Mouse (Mus musculus) stomach, embryonic 16.5 days (tissue): Measurements from ENCODE around the gene Six2. TPM values are rescaled to one million over a fixed set of nuclear protein-coding genes. Genes with fewer than 3 reads are reported as not detected.
"Not testable (repeated sequence)": the region's sequence is repeated elsewhere in the genome, so short reads cannot be mapped to it uniquely, and the experiment has no call there.

Experiments
- ATAC-seq: fragments of 200-750 bp; cut with Nextera tagmentation; 2 replicates; pipeline ENCODE4 v1.8.0; 2017; ENCODE audit warnings: moderate number of reproducible peaks, moderate TSS enrichment; ENCODE audit not compliant: insufficient read depth, low FRiP score
- H3K27ac ChIP-seq: fragments of 300-500 bp; sonication (generic); 2 replicates; pipeline ENCODE4 v1.5.1; 2014; ENCODE audit warnings: low read length
- H3K27me3 ChIP-seq: fragments of 300-500 bp; sonication (generic); 2 replicates; pipeline ENCODE4 v1.6.1; 2014; ENCODE audit warnings: low read length, control low read depth, mixed read lengths; ENCODE audit not compliant: control insufficient read depth, insufficient read depth
- H3K36me3 ChIP-seq: fragments of 300-500 bp; sonication (generic); 2 replicates; pipeline ENCODE4 v1.6.1; 2014; ENCODE audit warnings: low read length; ENCODE audit not compliant: control insufficient read depth, insufficient read depth
- H3K4me1 ChIP-seq: fragments of 300-500 bp; sonication (generic); 2 replicates; pipeline ENCODE4 v1.6.1; 2014; ENCODE audit warnings: low read length, control low read depth, mixed read lengths; ENCODE audit not compliant: control insufficient read depth, insufficient read depth
- H3K4me2 ChIP-seq: fragments of 300-500 bp; sonication (generic); 2 replicates; pipeline ENCODE4 v1.6.1; 2014; ENCODE audit warnings: low read depth, low read length, mixed read lengths
- H3K4me3 ChIP-seq: fragments of 300-500 bp; sonication (generic); replicated peaks from 2 replicates; pipeline ENCODE4 v1.5.1; 2014; ENCODE audit warnings: mild to moderate bottlenecking, low read length
- H3K9ac ChIP-seq: fragments of 300-500 bp; sonication (generic); 2 replicates; pipeline ENCODE4 v1.6.1; 2014; ENCODE audit warnings: low read length
- H3K9me3 ChIP-seq: fragments of 300-500 bp; sonication (generic); replicated peaks from 2 replicates; pipeline ENCODE4 v1.6.1; 2016; ENCODE audit warnings: low read length, control low read depth; ENCODE audit not compliant: control insufficient read depth
- whole genome bisulfite sequencing: fragments of 180-500 bp; shearing (Covaris S2); extraction: QIAGEN DNeasy Blood & Tissue Kit; methylation state at CpG from one replicate; pipeline ENCODE4 v1.1.7; 2014; 5-methylcytosine and 5-hydroxymethylcytosine counted together
- polyA plus RNA-seq: library from polyadenylated mRNA; unstranded; fragments of >200 nt; fragmentation: Nextera tagmentation; extraction: Ambion mirVana; gene quantifications from 2 replicates; pipeline ENCODE4 v1.2.1, GENCODE M21; 2015

Gene Six2
- polyA plus RNA-seq, 1 experiment from 2014 or later = 3.4 TPM

DNA sequence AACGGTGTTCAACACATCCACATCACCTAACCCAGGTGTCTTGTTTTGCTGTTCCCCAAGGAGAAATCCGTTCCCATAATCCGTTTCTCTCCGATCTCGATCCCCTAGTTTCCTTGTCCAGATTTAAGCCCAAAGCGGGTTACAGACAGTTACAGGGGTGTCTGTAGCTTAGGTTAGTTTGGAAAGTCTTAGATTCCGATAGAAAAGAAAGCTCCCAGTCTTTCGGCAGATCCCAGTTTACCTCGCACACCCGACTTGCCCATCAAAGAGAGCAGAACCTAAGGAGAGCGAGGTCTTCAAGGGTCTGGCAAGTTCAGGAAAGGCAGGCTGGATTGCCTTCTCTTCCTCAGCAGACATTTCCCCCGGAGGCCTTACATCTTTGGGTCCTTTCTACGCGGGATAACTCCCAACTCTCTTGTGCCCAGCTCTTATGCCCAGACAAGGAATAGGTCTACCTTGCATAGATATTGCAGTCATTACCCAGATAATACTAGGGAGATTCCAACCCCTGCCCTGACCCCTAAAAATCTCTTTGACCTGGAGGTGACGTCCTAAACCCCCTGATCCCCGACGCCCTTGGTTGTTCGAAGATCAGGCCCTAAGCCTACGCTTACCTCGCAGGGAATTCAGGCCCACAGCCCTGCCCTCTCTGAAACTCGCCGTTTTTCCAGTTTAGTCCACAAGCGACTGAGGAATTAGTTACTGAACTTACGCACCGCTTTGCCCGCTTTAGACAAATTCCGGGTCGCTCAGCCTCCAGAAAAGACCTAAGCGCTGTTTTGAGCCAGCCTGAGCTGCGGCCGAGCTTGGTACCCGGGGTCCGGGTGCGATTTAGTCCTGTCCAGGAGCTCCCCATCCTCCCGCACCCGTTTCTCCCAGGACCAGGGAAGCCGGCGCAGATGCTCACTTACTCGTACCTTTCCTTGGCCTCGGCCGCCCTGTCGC lies 1.3 kb downstream of the Six2 start:
- H3K4me2 ChIP-seq = peak overlapping the region; percentile 80
- H3K4me3 ChIP-seq = peak overlapping the region; percentile 58
- peaks cover 12% of the 10 kb centered on the region for H3K4me1 ChIP-seq
- peak overlapping the region; percentile 49 for H3K9ac ChIP-seq
- no peaks in the 10 kb centered on the region for H3K9me3 ChIP-seq
- H3K27me3 ChIP-seq = peaks cover 84% of the 10 kb centered on the region
- WGBS = 8% methylated on average over 42 of the region's 42 CpGs
- no peak for ATAC-seq
- no peaks in the 10 kb centered on the region for H3K36me3 ChIP-seq
- H3K27ac ChIP-seq = no peak overlapping the region

DNA sequence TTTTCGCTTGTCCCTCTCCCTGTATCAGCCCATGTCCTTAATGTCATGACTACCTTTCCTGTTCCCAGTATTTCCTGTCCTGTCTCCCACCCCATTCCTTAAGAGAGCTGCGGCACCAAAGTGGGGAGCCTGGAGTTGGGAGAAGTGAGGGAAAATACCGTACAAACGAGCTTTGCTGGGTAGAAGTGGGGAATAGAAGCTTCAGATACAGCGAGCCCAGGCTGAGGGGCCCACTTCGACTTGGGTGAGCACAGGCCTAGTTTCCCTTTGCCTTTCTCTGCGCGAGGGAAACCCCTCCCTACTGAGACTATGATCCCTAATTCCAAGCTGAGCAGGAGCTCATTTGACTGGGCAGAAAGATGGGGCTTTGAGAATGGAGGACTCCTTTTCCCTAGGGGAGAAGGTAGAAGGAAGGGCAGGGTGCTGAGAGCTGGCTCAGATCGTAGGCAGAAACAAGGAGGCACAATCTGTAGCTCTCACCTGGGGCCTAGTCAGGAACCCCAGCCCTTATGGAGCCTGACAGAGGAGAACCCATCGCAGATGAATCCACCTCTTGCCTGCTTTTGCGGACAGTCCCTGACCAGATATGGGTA lies 2.3 kb downstream of the Six2 start:
- no peak for ATAC-seq
- Histone ChIP-seq H3K27me3 (peaks cover 84% of the 10 kb centered on the region), H3K4me1 (peaks cover 12% of the 10 kb centered on the region), H3K9ac (peak overlapping the region; percentile 49), H3K4me2 (peak overlapping the region; percentile 80), H3K9me3 (no peaks in the 10 kb centered on the region), H3K27ac (peak overlapping the region; percentile 23; the same call in 1 of the 2 replicates), H3K4me3 (peak overlapping the region; percentile 58), H3K36me3 (no peaks in the 10 kb centered on the region)
- WGBS = 22% methylated on average over 11 of the region's 11 CpGs

DNA sequence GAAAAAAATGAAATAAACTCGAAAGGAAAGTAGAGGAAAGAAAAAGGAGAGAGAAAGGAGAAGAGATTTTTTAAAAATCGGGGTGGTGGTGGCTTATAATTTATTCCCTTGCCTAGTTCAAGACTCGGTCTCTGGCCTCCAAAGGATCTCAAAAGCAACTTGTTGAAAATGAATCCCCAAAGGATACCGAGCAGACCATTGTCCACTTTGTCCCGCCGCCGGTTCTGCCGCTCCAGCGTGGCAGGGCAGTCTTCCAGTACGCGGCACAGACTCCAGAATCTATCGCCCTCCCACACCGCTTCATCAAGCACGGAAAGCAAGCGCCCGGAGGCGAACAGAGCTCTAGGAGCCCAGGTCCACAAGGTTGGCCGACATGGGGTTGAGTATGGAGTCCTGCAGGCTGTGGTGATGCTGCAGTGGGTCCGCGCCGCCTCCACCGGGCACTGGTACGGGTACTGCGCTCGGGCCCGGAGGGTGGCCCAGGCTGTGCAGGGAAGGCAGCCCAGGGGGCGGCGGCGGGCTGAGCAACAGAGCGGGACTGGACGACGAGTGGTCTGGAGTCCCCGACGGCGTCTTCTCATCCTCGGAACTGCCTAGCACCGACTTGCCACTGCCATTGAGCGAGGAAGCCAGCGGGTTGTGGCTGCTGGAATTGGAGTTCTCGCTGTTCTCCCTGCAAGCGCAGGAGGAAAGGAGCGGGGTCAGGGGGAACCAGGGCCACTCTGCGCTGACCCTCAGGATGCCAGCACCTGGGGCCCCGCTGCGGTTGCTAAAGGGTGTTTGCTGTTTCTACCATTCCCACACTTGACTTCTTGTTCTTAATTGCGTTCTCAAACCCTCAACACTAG lies 3.0 kb downstream of the Six2 start:
- peak overlapping the region; percentile 58 for H3K4me3 ChIP-seq
- WGBS = 5% methylated on average over 46 of the region's 46 CpGs
- no peaks in the 10 kb centered on the region for H3K9me3 ChIP-seq
- H3K27ac ChIP-seq = no peak overlapping the region
- peak overlapping the region; percentile 49 for H3K9ac ChIP-seq
- no peak for ATAC-seq
- peaks cover 12% of the 10 kb centered on the region for H3K4me1 ChIP-seq
- H3K36me3 ChIP-seq = no peaks in the 10 kb centered on the region
- peaks cover 84% of the 10 kb centered on the region for H3K27me3 ChIP-seq
- H3K4me2 ChIP-seq = peak overlapping the region; percentile 80

DNA sequence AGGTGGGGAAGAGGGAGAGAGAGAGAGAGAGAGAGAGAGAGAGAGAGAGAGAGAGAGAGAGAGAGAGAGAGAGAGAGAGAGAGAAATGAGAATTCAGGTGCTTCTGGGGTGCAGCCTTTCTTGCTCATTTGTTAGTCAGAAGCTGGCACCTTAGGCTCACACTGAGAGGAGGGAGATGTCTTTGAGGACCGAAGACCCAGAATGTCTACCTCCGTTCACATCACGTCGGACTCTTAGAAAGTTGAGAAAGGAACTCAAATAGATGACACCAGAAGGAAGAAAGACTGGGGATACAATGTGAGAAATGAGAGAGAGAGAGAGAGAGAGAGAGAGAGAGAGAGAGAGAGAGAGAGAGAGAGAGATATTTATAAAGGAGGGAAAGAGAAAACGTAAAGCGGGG lies 3.6 kb downstream of the Six2 start:
- peak overlapping the region; percentile 35; the same call in 1 of the 2 replicates for H3K9ac ChIP-seq
- H3K27ac ChIP-seq, H3K36me3 ChIP-seq, H3K9me3 ChIP-seq, ATAC-seq: not testable (repeated sequence)
- peak overlapping the region; percentile 58 for H3K4me3 ChIP-seq
- peak overlapping the region; percentile 36 for H3K4me2 ChIP-seq
- H3K27me3 ChIP-seq = peaks cover 84% of the 10 kb centered on the region
- peaks cover 15% of the 10 kb centered on the region for H3K4me1 ChIP-seq
- 15% methylated on average over 6 of the region's 6 CpGs for WGBS

DNA sequence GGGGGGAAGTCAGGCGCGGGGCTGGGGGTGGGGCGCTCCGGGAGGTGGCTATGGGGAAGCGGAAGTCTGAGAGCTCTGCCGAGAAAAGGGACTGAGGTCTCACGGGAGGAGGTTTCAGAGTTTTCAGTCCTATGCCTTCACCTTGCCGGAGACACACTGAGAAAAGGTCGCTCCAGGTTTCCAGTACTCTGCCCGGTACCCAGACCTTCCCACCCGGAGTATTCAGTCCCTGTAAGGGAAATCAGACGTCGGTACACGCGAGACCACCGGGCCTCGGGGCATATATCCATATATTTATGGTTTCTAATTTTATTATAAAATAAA lies 4.1 kb downstream of the Six2 start:
- Histone ChIP-seq H3K4me2 (peak overlapping the region; percentile 36), H3K4me3 (peak overlapping the region; percentile 32), H3K36me3 (no peaks in the 10 kb centered on the region), H3K4me1 (peaks cover 12% of the 10 kb centered on the region), H3K9ac (peak overlapping the region; percentile 35; the same call in 1 of the 2 replicates), H3K27ac (no peak overlapping the region), H3K9me3 (no peaks in the 10 kb centered on the region), H3K27me3 (peaks cover 84% of the 10 kb centered on the region)
- ATAC-seq = no peak
- WGBS = 2% methylated on average over 17 of the region's 17 CpGs

DNA sequence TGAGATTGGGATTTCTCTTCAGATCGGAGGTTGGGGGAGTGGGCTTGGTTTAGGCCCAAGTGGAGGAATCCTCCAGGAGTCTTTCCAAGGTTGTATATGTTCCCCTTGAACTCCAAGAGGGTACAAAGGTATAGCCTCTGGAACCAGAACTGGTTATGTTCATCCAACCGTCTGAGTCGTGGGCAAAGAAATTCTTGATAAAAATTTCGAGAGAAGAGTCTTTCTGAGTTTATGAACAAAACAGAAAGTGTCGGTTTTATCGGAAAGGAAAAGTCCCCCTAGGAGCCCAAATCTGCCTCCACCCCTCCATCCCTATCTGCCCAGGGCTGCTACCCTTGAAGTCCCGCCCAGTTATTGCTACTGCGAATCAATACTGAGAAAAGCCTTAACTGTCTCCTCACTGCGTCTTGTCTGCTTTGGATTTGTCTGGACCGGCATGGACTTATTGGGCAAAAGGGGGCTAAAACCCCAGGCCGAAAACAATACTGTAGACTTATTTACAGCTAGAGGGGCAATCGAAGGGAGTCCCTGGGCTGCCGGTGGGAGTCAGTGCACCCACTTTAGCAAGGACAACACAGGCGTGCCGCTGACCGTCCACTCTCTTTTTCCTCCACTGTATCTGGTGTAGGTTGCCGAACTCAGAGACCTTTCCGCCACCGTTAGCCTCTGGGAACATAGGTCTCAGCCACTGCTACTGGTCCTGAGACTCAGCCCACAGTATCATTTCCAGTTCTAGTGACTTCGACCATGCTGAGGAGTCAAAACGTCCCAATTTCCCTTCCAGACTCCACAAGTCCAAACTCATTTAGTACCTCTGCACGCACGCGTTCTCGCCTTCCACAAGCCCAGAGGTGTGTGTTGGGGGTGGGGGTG lies 4.7 kb downstream of the Six2 start:
- H3K36me3 ChIP-seq = no peaks in the 10 kb centered on the region
- H3K27me3 ChIP-seq = peaks cover 79% of the 10 kb centered on the region
- H3K4me2 ChIP-seq = peak overlapping the region; percentile 36
- no peaks in the 10 kb centered on the region for H3K9me3 ChIP-seq
- no peak for ATAC-seq
- H3K9ac ChIP-seq = peak overlapping the region; percentile 35; the same call in 1 of the 2 replicates
- H3K4me1 ChIP-seq = peaks cover 7% of the 10 kb centered on the region
- no peak overlapping the region for H3K27ac ChIP-seq
- 16% methylated on average over 25 of the region's 25 CpGs for WGBS
- peak overlapping the region; percentile 32 for H3K4me3 ChIP-seq

DNA sequence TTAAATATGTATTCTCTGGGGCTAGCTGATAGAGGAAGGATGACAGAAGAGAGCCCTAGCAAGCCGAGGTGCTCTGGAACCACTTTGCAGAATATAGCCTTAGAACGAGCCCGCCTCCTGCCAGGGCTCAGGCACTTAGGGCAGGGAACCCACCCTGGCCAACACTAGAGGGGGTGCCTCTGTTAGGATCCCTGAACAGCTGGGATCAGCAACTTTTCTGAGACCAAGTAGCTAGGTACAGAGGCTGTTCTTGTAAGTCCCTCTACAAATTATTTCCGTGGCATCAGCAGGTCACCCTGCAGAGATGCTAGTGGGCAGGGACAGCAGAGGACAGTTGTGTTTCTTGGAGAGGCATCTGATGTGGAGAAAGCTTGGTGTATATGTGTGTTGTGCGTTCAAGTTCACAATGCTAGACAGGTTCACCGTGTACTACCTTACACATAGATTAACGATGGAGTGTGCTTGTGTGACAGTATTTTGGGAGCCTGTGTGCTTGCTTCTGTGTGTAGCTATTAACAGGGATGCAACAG lies 5.8 kb downstream of the Six2 start:
- 24% methylated on average over 7 of the region's 7 CpGs for WGBS
- H3K36me3 ChIP-seq = no peaks in the 10 kb centered on the region
- H3K9ac ChIP-seq = 0 out of 2 replicates have a peak overlapping the region, but pooled peaks have one; percentile 18
- no peak overlapping the region for H3K27ac ChIP-seq
- H3K9me3 ChIP-seq = no peaks in the 10 kb centered on the region
- H3K4me1 ChIP-seq = peaks cover 5% of the 10 kb centered on the region; the same call in 1 of the 2 replicates
- H3K4me3 ChIP-seq = no peak overlapping the region
- peak overlapping the region; percentile 17; the same call in 1 of the 2 replicates for H3K4me2 ChIP-seq
- ATAC-seq = no peak
- H3K27me3 ChIP-seq = peaks cover 70% of the 10 kb centered on the region

DNA sequence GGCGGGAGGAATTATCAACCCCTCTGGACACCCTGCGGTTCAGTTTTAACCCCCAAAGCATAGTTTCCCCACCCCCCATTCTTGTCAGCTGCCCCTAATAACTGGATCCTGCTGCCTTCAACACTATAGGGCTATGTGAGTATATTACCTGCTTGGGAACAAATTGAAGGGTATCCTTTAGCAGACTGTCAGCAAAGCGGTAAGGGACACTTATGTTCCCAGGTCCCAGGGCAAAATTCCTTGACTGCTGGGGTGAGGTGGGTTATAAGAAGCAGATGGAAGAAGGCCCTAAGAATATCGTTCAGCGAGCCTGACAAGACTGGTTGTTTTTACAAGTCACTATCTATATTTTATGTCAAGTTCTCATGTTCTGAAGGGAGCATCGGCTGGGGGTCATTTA lies 6.3 kb downstream of the Six2 start:
- 18% methylated on average over 6 of the region's 6 CpGs for WGBS
- Histone ChIP-seq H3K9me3 (no peaks in the 10 kb centered on the region), H3K9ac (peak overlapping the region; percentile 35; the same call in 1 of the 2 replicates), H3K27ac (no peak overlapping the region), H3K27me3 (peaks cover 69% of the 10 kb centered on the region), H3K4me1 (0 out of 2 replicates have a peak, but pooled peaks cover 5% of the 10 kb centered on the region), H3K4me2 (peak overlapping the region; percentile 17; the same call in 1 of the 2 replicates), H3K4me3 (no peak overlapping the region), H3K36me3 (no peaks in the 10 kb centered on the region)
- ATAC-seq = no peak
